ENCODE assay signal across 19 mouse cellular contexts in the genomic region with DNA sequence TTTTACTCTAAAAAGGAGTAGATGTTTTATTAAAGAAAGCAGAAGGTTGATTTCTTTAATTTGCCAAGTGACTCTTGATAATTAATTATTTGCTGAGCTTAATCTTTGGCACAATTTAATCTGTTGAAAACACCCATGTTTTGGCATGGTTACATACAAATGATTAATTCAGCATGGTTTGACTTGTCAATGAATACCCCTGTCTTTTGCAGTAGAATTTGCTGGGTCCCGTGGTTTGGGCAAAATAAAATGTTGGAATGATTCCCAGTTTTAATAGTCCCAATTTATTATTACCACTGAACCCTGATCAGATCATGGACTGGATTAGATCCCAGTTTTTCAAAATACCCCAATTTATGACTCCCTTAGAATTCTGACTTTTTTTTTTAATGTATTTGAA.
"Had no signal": no experiment of that assay in that cellular context is flagged by ENCODE, and none has a peak within 500 bp of the region (broad histone marks: within the 10 kb centered on the region; RNA-seq: fewer than 3 reads in every experiment).

No protein-coding gene starts in this region.

- H3K4me1 ChIP-seq: liver, embryonic 12.5 days; liver, embryonic 15.5 days; midbrain, embryonic 12.5 days; midbrain, embryonic 15.5 days; neural tube, embryonic 12.5 days had no signal

- ATAC-seq: liver, embryonic 12.5 days; midbrain, embryonic 15.5 days had no signal

- H3K36me3 ChIP-seq: liver, embryonic 12.5 days; liver, embryonic 15.5 days; midbrain, embryonic 12.5 days; midbrain, embryonic 15.5 days; neural tube, embryonic 12.5 days; neural tube, embryonic 15.5 days had no signal

- H3K27me3 ChIP-seq: liver, embryonic 12.5 days; liver, embryonic 15.5 days; midbrain, embryonic 12.5 days; midbrain, embryonic 15.5 days; neural tube, embryonic 12.5 days; neural tube, embryonic 15.5 days had no signal

- H3K9me3 ChIP-seq: liver, embryonic 12.5 days; liver, embryonic 15.5 days; midbrain, embryonic 12.5 days; midbrain, embryonic 15.5 days; neural tube, embryonic 12.5 days; neural tube, embryonic 15.5 days had no signal

- DNase-seq: kidney, adult 11 months; kidney, postnatal 10 days; kidney, postnatal 36 days; liver; lung, adult 18-20 months; right cerebral cortex, adult 18-20 months; right cerebral cortex, postnatal 14 days; right cerebral cortex, postnatal 4 days; thymus, adult 2 months; thymus, postnatal 14 days; thymus, postnatal 4 days had no signal

- H3K9ac ChIP-seq: liver, embryonic 12.5 days; liver, embryonic 15.5 days; midbrain, embryonic 12.5 days; midbrain, embryonic 15.5 days; neural tube, embryonic 12.5 days; neural tube, embryonic 15.5 days had no signal

- H3K27ac ChIP-seq: liver, embryonic 12.5 days; liver, embryonic 15.5 days; macrophage; midbrain, embryonic 12.5 days; midbrain, embryonic 15.5 days; neural tube, embryonic 12.5 days; neural tube, embryonic 15.5 days; stomach, postnatal 0 days had no signal

- H3K4me3 ChIP-seq: liver, embryonic 12.5 days; liver, embryonic 15.5 days; midbrain, embryonic 12.5 days; midbrain, embryonic 15.5 days; neural tube, embryonic 12.5 days; neural tube, embryonic 15.5 days had no signal

- H3K4me2 ChIP-seq: liver, embryonic 12.5 days; liver, embryonic 15.5 days; midbrain, embryonic 12.5 days; midbrain, embryonic 15.5 days; neural tube, embryonic 12.5 days; neural tube, embryonic 15.5 days had no signal
